Comparison of ENCODE assay signal across 31 mouse cellular contexts in the genomic region with DNA sequence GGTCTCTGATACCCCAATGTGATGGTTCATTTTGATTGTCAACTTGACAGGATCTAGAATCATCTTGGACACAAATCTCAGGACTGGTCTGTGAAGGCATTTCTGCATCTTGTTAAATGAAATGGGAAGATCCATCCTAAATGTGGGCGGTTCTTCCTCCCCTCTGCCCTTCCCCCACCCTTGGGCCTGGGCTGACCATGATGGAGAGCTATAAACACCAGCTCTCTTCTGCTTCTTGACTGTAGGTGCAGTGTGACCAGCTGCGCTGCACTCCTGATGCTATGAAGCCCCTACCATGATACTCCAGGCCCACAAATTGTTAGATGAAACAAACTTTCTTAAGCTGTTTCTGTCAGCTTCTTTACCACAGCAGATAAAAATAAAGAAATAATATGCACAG. TPM values are rescaled to one million over a fixed set of nuclear protein-coding genes. Genes with fewer than 3 reads are reported as not detected.
"Had no signal": no experiment of that assay in that cellular context is flagged by ENCODE, and none has a peak within 500 bp of the region (broad histone marks: within the 10 kb centered on the region; RNA-seq: fewer than 3 reads in every experiment).

No protein-coding gene starts in this region.

- H3K4me3 ChIP-seq: gastrocnemius, adult 2 months; heart, adult 2 months; heart, embryonic 13.5 days; heart, embryonic 15.5 days; intestine, embryonic 15.5 days; layer of hippocampus, adult 2 months; left cerebral cortex, adult 2 months; limb, embryonic 10.5 days; limb, embryonic 12.5 days; liver, embryonic 13.5 days had no signal

- H3K9me3 ChIP-seq: heart, embryonic 13.5 days; heart, embryonic 15.5 days; intestine, embryonic 15.5 days; limb, embryonic 10.5 days; limb, embryonic 12.5 days; liver, embryonic 13.5 days had no signal

- H3K36me3 ChIP-seq: heart, embryonic 13.5 days; heart, embryonic 15.5 days; intestine, embryonic 15.5 days; limb, embryonic 10.5 days; limb, embryonic 12.5 days; liver, embryonic 13.5 days had no signal

- H3K4me1 ChIP-seq: intestine, embryonic 15.5 days had no signal

- ATAC-seq: forebrain, embryonic 16.5 days; inflammation-experienced regulatory T-cells, adult 6 months; intestine, embryonic 15.5 days; intestine, postnatal 0 days had no signal

- DNase-seq: gastrocnemius, adult 2 months; gastrocnemius, postnatal 10 days; gastrocnemius, postnatal 25 days; heart, adult 2 months; heart, postnatal 14 days; heart, postnatal 4 days; kidney, adult 18-20 months; kidney, adult 8-10 months; kidney, postnatal 10 days; kidney, postnatal 25 days; kidney, postnatal 4 days; liver; liver, embryonic 13.5 days had no signal

- H3K9ac ChIP-seq: heart, embryonic 13.5 days; heart, embryonic 15.5 days; intestine, embryonic 15.5 days; limb, embryonic 12.5 days; liver, embryonic 13.5 days had no signal

- H3K4me2 ChIP-seq: heart, embryonic 11.5 days; heart, embryonic 13.5 days; heart, embryonic 15.5 days; intestine, embryonic 15.5 days; limb, embryonic 12.5 days; liver, embryonic 11.5 days; liver, embryonic 13.5 days had no signal

- H3K27ac ChIP-seq: gastrocnemius, adult 2 months; heart, adult 2 months; heart, embryonic 13.5 days; heart, embryonic 15.5 days; intestine, embryonic 15.5 days; layer of hippocampus, adult 2 months; left cerebral cortex, adult 2 months; limb, embryonic 10.5 days; limb, embryonic 12.5 days; liver, embryonic 13.5 days had no signal

RNA-seq across cellular contexts. Expression of gene Gbx2, which starts 32.3 kb away (rescaled TPM):
- total RNA-seq: gastrocnemius, postnatal 10 days; gastrocnemius, postnatal 4 days; heart, postnatal 14 days had no signal
- polyA plus RNA-seq: frontal cortex, adult 2 months; heart, embryonic 15.5 days; heart, postnatal 0 days; inflammation-experienced regulatory T-cells, adult 6 months; limb, embryonic 12.5 days had no signal

RNA-seq across cellular contexts. Expression of gene Asb18, which starts 51.2 kb away (rescaled TPM):
- total RNA-seq: granulocyte monocyte progenitor cell, adult 5-6 weeks had no signal
- polyA plus RNA-seq: inflammation-experienced regulatory T-cells, adult 6 months; intestine, embryonic 15.5 days; intestine, postnatal 0 days; kidney, embryonic 14.5 days; kidney, embryonic 16.5 days; limb, embryonic 10.5 days; liver, embryonic 11.5 days; liver, embryonic 13.5 days had no signal
